Mouse (Mus musculus) megakaryocyte, embryonic 14.5 days (primary cell): ENCODE measurements around the gene Rap1gap.

Experiments
- FLI1 ChIP-seq: IDR thresholded peaks from 2 replicates; pipeline ENCODE4 v1.6.1; 2012; ENCODE audit warnings: low read length, inconsistent platforms, mixed read lengths
- GATA1 ChIP-seq: IDR thresholded peaks from 3 replicates; pipeline ENCODE4 v1.6.1; 2012; ENCODE audit warnings: mixed read lengths, low read length, inconsistent platforms, borderline replicate concordance

DNA sequence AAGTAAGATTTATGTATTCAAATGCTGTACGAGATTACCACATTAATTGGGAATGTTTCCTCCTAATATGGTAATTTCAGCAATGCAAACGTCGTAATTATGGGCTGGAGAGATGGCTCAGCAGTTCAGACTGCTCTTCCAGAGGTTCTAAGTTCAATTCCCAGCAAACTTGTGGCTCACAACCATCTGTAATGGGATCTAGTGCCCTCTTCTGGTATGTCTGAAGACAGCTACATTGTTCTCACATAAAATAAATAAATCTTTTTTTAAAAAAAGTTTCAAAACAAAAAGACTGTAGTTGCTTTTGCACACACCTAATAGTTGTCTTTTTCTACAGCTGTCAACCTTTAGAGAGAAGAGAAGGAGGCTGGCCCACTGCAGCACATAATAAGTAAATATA is 27.9 kb upstream of the Rap1gap start:
- TF ChIP-seq GATA1 (no peak), FLI1 (no peak)
